Mouse (Mus musculus): ENCODE results near the gene Pigc. TPM values are rescaled to one million over a fixed set of nuclear protein-coding genes. Genes with fewer than 3 reads are reported as not detected.

Gene Pigc
- polyA plus RNA-seq, 1 experiment from 2014 or later: 35.2 TPM

- H3K27me3 ChIP-seq (ENCODE audit: insufficient read depth, low read length): no peaks in the 10 kb centered on the region
- DNase-seq (peak; percentile 96), ATAC-seq (ENCODE audit: insufficient read depth) (peak; percentile 67; the same call in 1 of the 2 replicates)
- H3K4me3 ChIP-seq (ENCODE audit: low read depth, low read length): no peak overlapping the region
- WGBS: 38% methylated on average over 16 of the region's 16 CpGs
- TF ChIP-seq CTCF (IDR thresholded peaks at IDR 0.05; ENCODE audit: low read depth): peak; percentile 96
- H3K4me1 ChIP-seq (ENCODE audit: insufficient read depth): peaks cover 5% of the 10 kb centered on the region; the same call in 1 of the 2 replicates
- no peaks in the 10 kb centered on the region; the same call in 1 of the 2 replicates for H3K36me3 ChIP-seq (ENCODE audit: insufficient read depth)
- H3K9me3 ChIP-seq (ENCODE audit: low read depth, low read length): no peaks in the 10 kb centered on the region
- no peak overlapping the region for H3K9ac ChIP-seq
- no peak overlapping the region for H3K4me2 ChIP-seq
- H3K27ac ChIP-seq (ENCODE audit: low read depth): no peak overlapping the region
Measured at GRCm38 (mm10) chr1:161976255-161977182, 7.5 kb downstream of the Pigc start.

GRCm38 (mm10) chr1:161977331-161977730, 8.3 kb downstream of the Pigc start:
- no peak overlapping the region for H3K4me3 ChIP-seq (ENCODE audit: low read depth, low read length)
- peaks cover 5% of the 10 kb centered on the region; the same call in 1 of the 2 replicates for H3K4me1 ChIP-seq (ENCODE audit: insufficient read depth)
- H3K27me3 ChIP-seq (ENCODE audit: insufficient read depth, low read length): no peaks in the 10 kb centered on the region
- no peak overlapping the region for H3K4me2 ChIP-seq
- H3K27ac ChIP-seq (ENCODE audit: low read depth): peak overlapping the region; percentile 9; the same call in 1 of the 2 replicates
- 63% methylated on average over 4 of the region's 4 CpGs for WGBS
- no peak for DNase-seq
- no peaks in the 10 kb centered on the region for H3K9me3 ChIP-seq (ENCODE audit: low read depth, low read length)
- ATAC-seq (ENCODE audit: insufficient read depth): no peak
- TF ChIP-seq CTCF (IDR thresholded peaks at IDR 0.05; ENCODE audit: low read depth): no peak
- no peak overlapping the region for H3K9ac ChIP-seq
- no peaks in the 10 kb centered on the region for H3K36me3 ChIP-seq (ENCODE audit: insufficient read depth)

GRCm38 (mm10) chr1:161978173-161978700, 9.3 kb downstream of the Pigc start:
- 87% methylated on average over 5 of the region's 5 CpGs for WGBS
- H3K27ac ChIP-seq (ENCODE audit: low read depth): no peak overlapping the region
- TF ChIP-seq CTCF (IDR thresholded peaks at IDR 0.05; ENCODE audit: low read depth): no peak

GRCm38 (mm10) chr1:161979536-161979935, 10.6 kb downstream of the Pigc start, which contains the start of gene 4930558K02Rik:
Gene 4930558K02Rik (minus strand): TSS chr1:161979636.
- Histone ChIP-seq H3K4me1 (ENCODE audit: insufficient read depth) (peaks cover 5% of the 10 kb centered on the region; the same call in 1 of the 2 replicates), H3K9ac (no peak within 1 kb of the TSS), H3K27me3 (ENCODE audit: insufficient read depth, low read length) (no peaks in the 10 kb centered on the region), H3K36me3 (ENCODE audit: insufficient read depth) (no peaks in the 10 kb centered on the region), H3K9me3 (ENCODE audit: low read depth, low read length) (no peaks in the 10 kb centered on the region), H3K4me3 (ENCODE audit: low read depth, low read length) (no peak within 1 kb of the TSS), H3K4me2 (no peak within 1 kb of the TSS), H3K27ac (ENCODE audit: low read depth) (no peak within 1 kb of the TSS)
- ATAC-seq (ENCODE audit: insufficient read depth): no peak
- DNase-seq: no peak
- WGBS: 71% methylated on average over 1 of the region's 1 CpGs
- TF ChIP-seq CTCF (IDR thresholded peaks at IDR 0.05; ENCODE audit: low read depth): no peak

More at GRCm38 (mm10) chr1:161978173-161978700, 9.3 kb downstream of the Pigc start:
- H3K4me2 ChIP-seq: no peak overlapping the region
- ATAC-seq (ENCODE audit: insufficient read depth): no peak
- no peaks in the 10 kb centered on the region for H3K36me3 ChIP-seq (ENCODE audit: insufficient read depth)
- no peak for DNase-seq
- no peak overlapping the region for H3K9ac ChIP-seq
- H3K4me3 ChIP-seq (ENCODE audit: low read depth, low read length): no peak overlapping the region
- peaks cover 5% of the 10 kb centered on the region; the same call in 1 of the 2 replicates for H3K4me1 ChIP-seq (ENCODE audit: insufficient read depth)
- no peaks in the 10 kb centered on the region for H3K27me3 ChIP-seq (ENCODE audit: insufficient read depth, low read length)
- H3K9me3 ChIP-seq (ENCODE audit: low read depth, low read length): no peaks in the 10 kb centered on the region

GRCm38 (mm10) chr1:161980046-161980445, 11.1 kb downstream of the Pigc start:
- Histone ChIP-seq H3K27me3 (ENCODE audit: insufficient read depth, low read length) (no peaks in the 10 kb centered on the region), H3K9me3 (ENCODE audit: low read depth, low read length) (no peaks in the 10 kb centered on the region), H3K4me1 (ENCODE audit: insufficient read depth) (peaks cover 5% of the 10 kb centered on the region; the same call in 1 of the 2 replicates), H3K9ac (no peak overlapping the region), H3K4me3 (ENCODE audit: low read depth, low read length) (no peak overlapping the region), H3K36me3 (ENCODE audit: insufficient read depth) (no peaks in the 10 kb centered on the region), H3K4me2 (no peak overlapping the region), H3K27ac (ENCODE audit: low read depth) (no peak overlapping the region)
- TF ChIP-seq CTCF (IDR thresholded peaks at IDR 0.05; ENCODE audit: low read depth): no peak
- no peak for DNase-seq
- WGBS: 81% methylated on average over 2 of the region's 2 CpGs
- no peak for ATAC-seq (ENCODE audit: insufficient read depth)

- Histone ChIP-seq H3K27me3 (ENCODE audit: insufficient read depth, low read length) (no peaks in the 10 kb centered on the region), H3K9ac (no peak overlapping the region), H3K4me1 (ENCODE audit: insufficient read depth) (peaks cover 5% of the 10 kb centered on the region; the same call in 1 of the 2 replicates), H3K27ac (ENCODE audit: low read depth) (no peak overlapping the region), H3K9me3 (ENCODE audit: low read depth, low read length) (no peaks in the 10 kb centered on the region), H3K36me3 (ENCODE audit: insufficient read depth) (no peaks in the 10 kb centered on the region), H3K4me3 (ENCODE audit: low read depth, low read length) (no peak overlapping the region), H3K4me2 (no peak overlapping the region)
- WGBS: 78% methylated on average over 9 of the region's 9 CpGs
- ATAC-seq (ENCODE audit: insufficient read depth): no peak
- no peak for TF ChIP-seq CTCF (IDR thresholded peaks at IDR 0.05; ENCODE audit: low read depth)
- no peak for DNase-seq
Measured at GRCm38 (mm10) chr1:161980626-161981298, 11.8 kb downstream of the Pigc start.

Measured in lung, embryonic 14.5 days (tissue).